Mouse (Mus musculus): ENCODE results near the gene Gm45623. TPM values are rescaled to one million over a fixed set of nuclear protein-coding genes. Genes with fewer than 3 reads are reported as not detected.

Gm45623 gene
- polyA plus RNA-seq (2015; fragmentation: Nextera tagmentation; extraction: Ambion mirVana) = 1.0 and 1.6 TPM in 2 replicates

GRCm38 (mm10) chr13:56753192-56753951, at the start of gene Gm45623:
Gm45623 (minus strand) TSS chr13:56753827.
- peak; percentile 37; the same call in 1 of the 2 replicates for ATAC-seq (ENCODE audit: low read depth)
- no peaks in the 10 kb centered on the region for H3K9me3 ChIP-seq
- H3K36me3 ChIP-seq = no peaks in the 10 kb centered on the region
- peaks cover 64% of the 10 kb centered on the region for H3K27me3 ChIP-seq
- no peak within 1 kb of the TSS for H3K27ac ChIP-seq (replicated peaks)
- peaks cover 22% of the 10 kb centered on the region for H3K4me1 ChIP-seq (replicated peaks)
- H3K9ac ChIP-seq = peak within 1 kb of the TSS; percentile 62
- H3K4me2 ChIP-seq = peak within 1 kb of the TSS; percentile 87
- under 1% methylated on average over 68 of the region's 71 CpGs for WGBS
- H3K4me3 ChIP-seq = peak within 1 kb of the TSS; percentile 45

- H3K4me1 ChIP-seq (replicated peaks) = 0 out of 2 replicates have a peak, but pooled peaks cover 15% of the 10 kb centered on the region
- H3K27ac ChIP-seq (replicated peaks) = no peak overlapping the region
- H3K36me3 ChIP-seq = no peaks in the 10 kb centered on the region
- no peak overlapping the region for H3K4me3 ChIP-seq
- no peak for ATAC-seq (ENCODE audit: low read depth)
- no peaks in the 10 kb centered on the region for H3K9me3 ChIP-seq
- WGBS = 88% methylated on average over 7 of the region's 7 CpGs
- H3K9ac ChIP-seq = no peak overlapping the region
- H3K27me3 ChIP-seq = no peaks in the 10 kb centered on the region; the same call in 1 of the 2 replicates
- no peak overlapping the region for H3K4me2 ChIP-seq
Measured at GRCm38 (mm10) chr13:56797459-56797858, 43.8 kb upstream of the Gm45623 start.

- ATAC-seq (ENCODE audit: low read depth) = no peak
- H3K9ac ChIP-seq = no peak overlapping the region
- H3K36me3 ChIP-seq = no peaks in the 10 kb centered on the region
Measured at GRCm38 (mm10) chr13:56795501-56795900, 41.9 kb upstream of the Gm45623 start.

GRCm38 (mm10) chr13:56794441-56794840, 40.8 kb upstream of the Gm45623 start:
- no peaks in the 10 kb centered on the region for H3K9me3 ChIP-seq
- H3K36me3 ChIP-seq = no peaks in the 10 kb centered on the region
- H3K4me2 ChIP-seq = no peak overlapping the region
- 0 out of 2 replicates have a peak, but pooled peaks cover 15% of the 10 kb centered on the region for H3K4me1 ChIP-seq (replicated peaks)
- H3K27me3 ChIP-seq = no peaks in the 10 kb centered on the region; the same call in 1 of the 2 replicates
- 51% methylated on average over 7 of the region's 7 CpGs for WGBS
- no peak overlapping the region for H3K9ac ChIP-seq
- H3K27ac ChIP-seq (replicated peaks) = no peak overlapping the region
- H3K4me3 ChIP-seq = no peak overlapping the region
- no peak for ATAC-seq (ENCODE audit: low read depth)

More at GRCm38 (mm10) chr13:56795501-56795900, 41.9 kb upstream of the Gm45623 start:
- H3K4me3 ChIP-seq = no peak overlapping the region
- H3K27ac ChIP-seq (replicated peaks) = no peak overlapping the region
- no peaks in the 10 kb centered on the region; the same call in 1 of the 2 replicates for H3K27me3 ChIP-seq
- no peaks in the 10 kb centered on the region for H3K9me3 ChIP-seq
- 63% methylated on average over 7 of the region's 7 CpGs for WGBS
- 0 out of 2 replicates have a peak, but pooled peaks cover 15% of the 10 kb centered on the region for H3K4me1 ChIP-seq (replicated peaks)
- no peak overlapping the region for H3K4me2 ChIP-seq

- 0 out of 2 replicates have a peak, but pooled peaks cover 15% of the 10 kb centered on the region for H3K4me1 ChIP-seq (replicated peaks)
- 83% methylated on average over 3 of the region's 3 CpGs for WGBS
- no peaks in the 10 kb centered on the region for H3K9me3 ChIP-seq
Measured at GRCm38 (mm10) chr13:56792844-56793243, 39.2 kb upstream of the Gm45623 start.

GRCm38 (mm10) chr13:56790683-56791082, 37.1 kb upstream of the Gm45623 start:
- H3K4me1 ChIP-seq (replicated peaks) = 0 out of 2 replicates have a peak, but pooled peaks cover 15% of the 10 kb centered on the region
- no peaks in the 10 kb centered on the region for H3K9me3 ChIP-seq
- no peak for ATAC-seq (ENCODE audit: low read depth)
- no peak overlapping the region for H3K9ac ChIP-seq
- H3K4me2 ChIP-seq = no peak overlapping the region
- H3K36me3 ChIP-seq = no peaks in the 10 kb centered on the region
- WGBS = 94% methylated on average over 3 of the region's 3 CpGs
- no peak overlapping the region for H3K4me3 ChIP-seq
- H3K27ac ChIP-seq (replicated peaks) = no peak overlapping the region
- no peaks in the 10 kb centered on the region; the same call in 1 of the 2 replicates for H3K27me3 ChIP-seq

More at GRCm38 (mm10) chr13:56792844-56793243, 39.2 kb upstream of the Gm45623 start:
- no peak overlapping the region for H3K4me2 ChIP-seq
- no peak overlapping the region for H3K9ac ChIP-seq
- H3K4me3 ChIP-seq = no peak overlapping the region
- no peaks in the 10 kb centered on the region for H3K36me3 ChIP-seq
- H3K27ac ChIP-seq (replicated peaks) = no peak overlapping the region
- ATAC-seq (ENCODE audit: low read depth) = no peak
- no peaks in the 10 kb centered on the region; the same call in 1 of the 2 replicates for H3K27me3 ChIP-seq

GRCm38 (mm10) chr13:56782621-56783020, 29.0 kb upstream of the Gm45623 start:
- Histone ChIP-seq H3K27ac (replicated peaks) (no peak overlapping the region), H3K36me3 (no peaks in the 10 kb centered on the region), H3K9ac (no peak overlapping the region), H3K9me3 (no peaks in the 10 kb centered on the region), H3K27me3 (no peaks in the 10 kb centered on the region), H3K4me1 (replicated peaks) (peaks cover 24% of the 10 kb centered on the region), H3K4me3 (no peak overlapping the region), H3K4me2 (no peak overlapping the region)
- ATAC-seq (ENCODE audit: low read depth) = no peak
- 92% methylated on average over 1 of the region's 1 CpGs for WGBS

- no peak overlapping the region for H3K9ac ChIP-seq
- no peak for ATAC-seq (ENCODE audit: low read depth)
- H3K27ac ChIP-seq (replicated peaks) = peak overlapping the region; percentile 77
- H3K4me3 ChIP-seq = no peak overlapping the region
- H3K4me2 ChIP-seq = no peak overlapping the region
- H3K4me1 ChIP-seq (replicated peaks) = peaks cover 24% of the 10 kb centered on the region
- no peaks in the 10 kb centered on the region for H3K9me3 ChIP-seq
- no peaks in the 10 kb centered on the region for H3K27me3 ChIP-seq
- H3K36me3 ChIP-seq = no peaks in the 10 kb centered on the region
- 93% methylated on average over 3 of the region's 3 CpGs for WGBS
Measured at GRCm38 (mm10) chr13:56781697-56782096, 28.1 kb upstream of the Gm45623 start.

GRCm38 (mm10) chr13:56780746-56781469, 27.3 kb upstream of the Gm45623 start:
- peak overlapping the region; percentile 77 for H3K27ac ChIP-seq (replicated peaks)
- no peaks in the 10 kb centered on the region for H3K36me3 ChIP-seq
- no peak overlapping the region for H3K4me3 ChIP-seq
- H3K4me1 ChIP-seq (replicated peaks) = peaks cover 24% of the 10 kb centered on the region
- H3K9me3 ChIP-seq = no peaks in the 10 kb centered on the region
- no peaks in the 10 kb centered on the region for H3K27me3 ChIP-seq
- H3K9ac ChIP-seq = 0 out of 2 replicates have a peak overlapping the region, but pooled peaks have one; percentile 38
- 46% methylated on average over 13 of the region's 13 CpGs for WGBS
- peak; percentile 27; the same call in 1 of the 2 replicates for ATAC-seq (ENCODE audit: low read depth)
- no peak overlapping the region for H3K4me2 ChIP-seq

GRCm38 (mm10) chr13:56774304-56774703, 20.7 kb upstream of the Gm45623 start:
- H3K27ac ChIP-seq (replicated peaks) = peak overlapping the region; percentile 79
- no peaks in the 10 kb centered on the region for H3K36me3 ChIP-seq

GRCm38 (mm10) chr13:56773262-56773870, 19.7 kb upstream of the Gm45623 start:
- Histone ChIP-seq H3K36me3 (no peaks in the 10 kb centered on the region), H3K4me3 (no peak overlapping the region), H3K9ac (no peak overlapping the region), H3K27me3 (no peaks in the 10 kb centered on the region), H3K9me3 (no peaks in the 10 kb centered on the region), H3K27ac (replicated peaks) (peak overlapping the region; percentile 79; the same call in 1 of the 2 replicates), H3K4me2 (no peak overlapping the region), H3K4me1 (replicated peaks) (peaks cover 36% of the 10 kb centered on the region)
- ATAC-seq (ENCODE audit: low read depth) = no peak
- 59% methylated on average over 14 of the region's 14 CpGs for whole genome bisulfite sequencing

More at GRCm38 (mm10) chr13:56774304-56774703, 20.7 kb upstream of the Gm45623 start:
- H3K27me3 ChIP-seq = no peaks in the 10 kb centered on the region
- H3K4me3 ChIP-seq = no peak overlapping the region
- WGBS = 14% methylated on average over 5 of the region's 5 CpGs
- peaks cover 33% of the 10 kb centered on the region for H3K4me1 ChIP-seq (replicated peaks)
- ATAC-seq (ENCODE audit: low read depth) = peak; percentile 59
- H3K9me3 ChIP-seq = no peaks in the 10 kb centered on the region
- H3K9ac ChIP-seq = no peak overlapping the region
- H3K4me2 ChIP-seq = 0 out of 2 replicates have a peak overlapping the region, but pooled peaks have one; percentile 22

Measured in neural tube, embryonic 13.5 days (tissue).